Mouse (Mus musculus) MEL (cell line): Measurements from ENCODE around the gene Arid5b. TPM values are rescaled to one million over a fixed set of nuclear protein-coding genes. Genes with fewer than 3 reads are reported as not detected.

Experiments
- DNase-seq: peaks from one replicate; pipeline ENCODE4 v3.0.0; 2011; ENCODE audit warnings: low read depth, low spot score
- H3K27ac ChIP-seq: 2 replicates; pipeline ENCODE4 v1.5.1; 2012; ENCODE audit warnings: low read depth, mild to moderate bottlenecking, control low read depth, low read length, moderate library complexity; ENCODE audit not compliant: control insufficient read depth
- H3K27me3 ChIP-seq, 2 experiments: fragments of 150-350 bp in 1 of 2; sonication (generic) in 1 of 2; 2 replicates each; pipeline ENCODE4 v1.6.1; 2012; ENCODE audit warnings: low read length in 2 of 2, mild to moderate bottlenecking in 2 of 2, improper control_type of control experiment in 1 of 2, moderate library complexity in 1 of 2; ENCODE audit not compliant: insufficient read depth in 2 of 2, control insufficient read depth in 1 of 2
- H3K36me3 ChIP-seq, 2 experiments: 2 replicates each; pipeline ENCODE4 v1.6.1; 2012 to 2014; ENCODE audit warnings: low read length in 2 of 2, improper control_type of control experiment in 1 of 2, inconsistent platforms in 1 of 2, mild to moderate bottlenecking in 1 of 2; ENCODE audit not compliant: insufficient read depth in 2 of 2, control insufficient read depth in 1 of 2
- H3K4me1 ChIP-seq, 2 experiments: fragments of 150-350 bp in 1 of 2; sonication (generic) in 1 of 2; 2 replicates each; pipeline ENCODE4 v1.6.1; 2012; ENCODE audit warnings: low read length in 2 of 2, improper control_type of control experiment in 1 of 2, mild to moderate bottlenecking in 1 of 2; ENCODE audit not compliant: insufficient read depth in 2 of 2, control insufficient read depth in 1 of 2
- H3K4me3 ChIP-seq, 2 experiments: fragments of 150-350 bp in 1 of 2; sonication (generic) in 1 of 2; 2 replicates each; pipeline ENCODE4 v1.5.1; 2012; ENCODE audit warnings: low read depth in 2 of 2, low read length in 2 of 2, mild to moderate bottlenecking in 2 of 2, moderate library complexity in 2 of 2, control low read depth in 1 of 2, improper control_type of control experiment in 1 of 2; ENCODE audit not compliant: control insufficient read depth in 1 of 2, insufficient read depth in 1 of 2
- H3K79me2 ChIP-seq: 2 replicates; pipeline ENCODE4 v1.6.1; 2012; ENCODE audit warnings: mild to moderate bottlenecking, low read length, moderate library complexity; ENCODE audit not compliant: control insufficient read depth, poor library complexity, insufficient read depth
- H3K9ac ChIP-seq: 2 replicates; pipeline ENCODE4 v1.6.1; 2012; ENCODE audit warnings: low read depth, mild to moderate bottlenecking, control low read depth, low read length, moderate library complexity; ENCODE audit not compliant: control insufficient read depth, poor library complexity, severe bottlenecking
- H3K9me3 ChIP-seq: fragments of 150-350 bp; sonication (generic); replicated peaks from 2 replicates; pipeline ENCODE4 v1.6.1; 2012; ENCODE audit warnings: mild to moderate bottlenecking, low read length, improper control_type of control experiment, moderate library complexity; ENCODE audit not compliant: insufficient read depth
- CHD1 ChIP-seq: IDR thresholded peaks from 2 replicates; pipeline ENCODE4 v1.6.1; 2012; ENCODE audit warnings: low read depth, mild to moderate bottlenecking, inconsistent platforms, low read length, improper control_type of control experiment
- CHD2 ChIP-seq: IDR thresholded peaks from 2 replicates; pipeline ENCODE4 v1.6.1; 2011; ENCODE audit warnings: low read length, improper control_type of control experiment
- ETS1 ChIP-seq: IDR thresholded peaks from 2 replicates; pipeline ENCODE4 v1.6.1; 2012; ENCODE audit warnings: low read depth, mild to moderate bottlenecking, inconsistent platforms, low read length, improper control_type of control experiment, moderate library complexity
- GATA1 ChIP-seq: IDR thresholded peaks from 2 replicates; pipeline ENCODE4 v1.6.1; 2011; ENCODE audit warnings: low read depth, low read length, improper control_type of control experiment
- HCFC1 ChIP-seq: IDR thresholded peaks from 2 replicates; pipeline ENCODE4 v1.6.1; 2012; ENCODE audit warnings: low read depth, mild to moderate bottlenecking, inconsistent platforms, low read length, improper control_type of control experiment, moderate library complexity
- JUND ChIP-seq: IDR thresholded peaks from 2 replicates; pipeline ENCODE4 v1.6.1; 2011; ENCODE audit warnings: low read depth, mild to moderate bottlenecking, improper control_type of control experiment, low read length
- MAX ChIP-seq: IDR thresholded peaks from 2 replicates; pipeline ENCODE4 v1.6.1; 2011; ENCODE audit warnings: low read length, improper control_type of control experiment
- MYB ChIP-seq: IDR thresholded peaks from 2 replicates; pipeline ENCODE4 v1.6.1; 2011; ENCODE audit warnings: mild to moderate bottlenecking, low read depth, low read length, improper control_type of control experiment
- POLR2AphosphoS2 ChIP-seq: IDR thresholded peaks from 2 replicates; pipeline ENCODE4 v1.6.1; 2011; ENCODE audit warnings: low read length, improper control_type of control experiment
- POLR2AphosphoS5 ChIP-seq: IDR thresholded peaks from 2 replicates; pipeline ENCODE4 v1.6.1; 2012; ENCODE audit warnings: low read depth, borderline replicate concordance, mild to moderate bottlenecking, inconsistent platforms, low read length, moderate library complexity, mixed read lengths
- SMC3 ChIP-seq: IDR thresholded peaks from 2 replicates; pipeline ENCODE4 v1.6.1; 2011; ENCODE audit warnings: low read depth, low read length, improper control_type of control experiment
- TCF12 ChIP-seq: IDR thresholded peaks from 2 replicates; pipeline ENCODE4 v1.6.1; 2014; ENCODE audit warnings: low read depth, mild to moderate bottlenecking, inconsistent platforms, low read length, improper control_type of control experiment, moderate library complexity
- USF2 ChIP-seq, 2 experiments: IDR thresholded peaks; 2 replicates each; pipeline ENCODE4 v1.6.1; 2011 to 2012; ENCODE audit warnings: improper control_type of control experiment in 2 of 2, low read length in 2 of 2, borderline replicate concordance in 1 of 2, inconsistent platforms in 1 of 2, low read depth in 1 of 2, mild to moderate bottlenecking in 1 of 2; ENCODE audit not compliant: insufficient read depth in 1 of 2
- ZMIZ1 ChIP-seq: IDR thresholded peaks from 2 replicates; pipeline ENCODE4 v1.6.1; 2012; ENCODE audit warnings: low read depth, mild to moderate bottlenecking, inconsistent platforms, low read length, improper control_type of control experiment, moderate library complexity
- ZNF384 ChIP-seq: IDR thresholded peaks from 2 replicates; pipeline ENCODE4 v1.6.1; 2012; ENCODE audit warnings: low read depth, mild to moderate bottlenecking, inconsistent platforms, low read length, improper control_type of control experiment
- polyA plus RNA-seq, 2 experiments: library from polyadenylated mRNA; stranded (reverse) in 1 of 2; unstranded in 1 of 2; fragments of >175 nt in 1 of 2; fragments of >200 nt in 1 of 2; gene quantifications; 2 replicates each; pipeline versions ENCODE4 v1.2.1 to v1.2.4; 2012; ENCODE audit warnings: low replicate concordance in 2 of 2, low read depth in 1 of 2; ENCODE audit not compliant: insufficient read length in 2 of 2, insufficient read depth in 1 of 2, missing spikeins in 1 of 2
- total RNA-seq: library from RNA; depleted of rRNA; stranded (reverse); fragments of 300-350 nt; gene quantifications from 2 replicates; pipeline ENCODE4 v1.2.3, GENCODE M21; 2012

Gene Arid5b
- total and polyA plus RNA-seq, 3 experiments = 0.03 TPM; not detected in 2

DNA sequence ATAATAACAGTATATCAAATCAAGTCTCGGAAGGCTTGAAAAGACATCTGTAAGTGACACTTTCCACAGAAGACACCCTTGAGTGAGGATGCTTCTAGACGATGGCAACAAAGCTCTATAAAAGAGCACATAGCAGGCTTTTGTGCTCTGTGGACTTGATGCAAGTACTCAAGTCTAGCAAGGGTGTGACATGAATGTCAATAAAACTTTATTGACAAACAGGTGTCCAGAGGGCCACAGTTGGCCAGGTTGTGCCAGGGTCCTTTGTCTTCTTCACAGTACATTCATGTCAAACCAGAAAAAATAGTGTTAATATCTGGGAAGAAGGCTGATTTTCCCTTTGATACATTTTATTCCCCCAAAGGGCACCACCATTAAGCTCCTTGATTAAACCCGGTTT is 149.5 kb downstream of the Arid5b start:
- Histone ChIP-seq H3K9me3 (no peaks in the 10 kb centered on the region), H3K79me2 (no peaks in the 10 kb centered on the region), H3K27me3 (no peaks in the 10 kb centered on the region; a peak in 1 of 4 replicates), H3K9ac (no peak overlapping the region), H3K27ac (no peak overlapping the region), H3K4me3 (no peak overlapping the region), H3K36me3 (peaks cover 0 to 5% of the 10 kb centered on the region in 2 experiments; a peak in 2 of 4 replicates), H3K4me1 (peaks cover 0 to 2% of the 10 kb centered on the region in 2 experiments; a peak in 2 of 4 replicates)
- no peak for DNase-seq
- no peak for TF ChIP-seq ETS1
- TF ChIP-seq MAX = no peak
- no peak for TF ChIP-seq ZNF384
- no peak for TF ChIP-seq POLR2AphosphoS5
- TF ChIP-seq CHD2 = no peak
- no peak for TF ChIP-seq JUND
- no peak for TF ChIP-seq ZMIZ1
- no peak for TF ChIP-seq SMC3

- TF ChIP-seq POLR2AphosphoS5 (no peak), HCFC1 (no peak), POLR2AphosphoS2 (no peak), MAX (no peak), CHD1 (no peak)
- no peak overlapping the region for H3K9ac ChIP-seq
- H3K27me3 ChIP-seq = no peaks in the 10 kb centered on the region; a peak in 1 of 4 replicates
- H3K27ac ChIP-seq = no peak overlapping the region
- no peak overlapping the region for H3K4me3 ChIP-seq
- H3K9me3 ChIP-seq = no peaks in the 10 kb centered on the region
- H3K79me2 ChIP-seq = no peaks in the 10 kb centered on the region
- H3K36me3 ChIP-seq = peaks cover 0 to 5% of the 10 kb centered on the region in 2 experiments; a peak in 2 of 4 replicates
- DNase-seq = no peak
- H3K4me1 ChIP-seq = peaks cover 0 to 2% of the 10 kb centered on the region in 2 experiments; a peak in 2 of 4 replicates
These were observed 150.1 kb downstream of the Arid5b start for GRCm38 (mm10) chr10:68128441-68128848.

- Histone ChIP-seq H3K27ac (no peak overlapping the region), H3K79me2 (no peaks in the 10 kb centered on the region)
- TF ChIP-seq JUND (no peak), GATA1 (no peak), USF2 (IDR thresholded peaks at IDR 0.05; ENCODE audit: borderline replicate concordance in 1 of 2, insufficient read depth in 1 of 2, low read depth in 1 of 2, low read length in 2 of 2) (no peak), POLR2AphosphoS2 (no peak), MYB (no peak), TCF12 (no peak)
- TF ChIP-seq, all 39 proteins: peak for 0
- H3K27me3 ChIP-seq = no peaks in the 10 kb centered on the region; a peak in 1 of 4 replicates
- H3K9ac ChIP-seq = no peak overlapping the region
- H3K4me1 ChIP-seq = peaks cover 0 to 2% of the 10 kb centered on the region in 2 experiments; a peak in 2 of 4 replicates
- peaks cover 0 to 5% of the 10 kb centered on the region in 2 experiments; a peak in 2 of 4 replicates for H3K36me3 ChIP-seq
- no peaks in the 10 kb centered on the region for H3K9me3 ChIP-seq
- no peak for DNase-seq
- no peak overlapping the region for H3K4me3 ChIP-seq
These were observed 150.8 kb downstream of the Arid5b start for GRCm38 (mm10) chr10:68127604-68128256.
